Mouse (Mus musculus) right cerebral cortex, adult 2 months (tissue): ENCODE measurements around the gene Ugt8a.

Source experiments
- DNase-seq, 2 experiments: peaks; one replicate each; pipeline ENCODE4 v3.0.0; 2021 to 2022; ENCODE audit warnings: low spot score in 2 of 2

Ugt8a gene

DNA sequence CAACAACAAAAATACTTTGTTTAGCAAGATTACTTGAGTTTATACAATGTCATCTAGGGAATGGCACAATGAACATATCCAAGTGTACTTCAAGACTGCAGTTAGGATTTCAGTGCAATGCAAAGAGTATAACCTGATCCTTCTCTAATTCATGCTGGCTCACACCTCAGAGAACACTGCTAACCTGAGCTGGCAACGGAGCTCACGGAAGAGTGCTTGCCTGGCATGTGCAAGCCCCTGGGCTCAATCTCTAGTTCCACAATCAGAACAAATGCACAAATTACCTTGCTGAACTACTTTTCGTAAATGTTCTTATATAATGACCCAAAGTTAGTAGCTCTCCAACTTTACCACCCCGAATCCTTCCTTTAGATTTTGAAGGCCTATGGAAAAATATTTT lies 68.5 kb downstream of the Ugt8a start:
- DNase-seq = no peak

DNA sequence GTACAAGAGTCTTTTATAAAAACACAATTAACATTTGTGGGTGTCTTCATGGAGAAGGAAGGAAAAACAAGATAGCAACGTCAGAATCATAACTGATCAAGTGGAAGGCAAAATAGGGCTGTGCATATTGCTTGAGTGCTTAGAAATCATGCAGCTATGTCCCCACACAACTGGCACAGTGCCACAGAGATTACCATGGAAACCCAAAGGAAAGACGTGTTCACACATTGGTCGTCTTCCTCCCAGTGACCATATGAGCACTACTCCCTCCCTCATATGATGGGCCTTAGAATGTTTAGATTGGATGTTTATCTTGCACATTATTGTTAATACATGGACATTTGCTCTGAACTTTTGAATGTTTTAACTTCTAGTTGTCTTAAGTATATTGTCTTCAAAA lies 76.8 kb downstream of the Ugt8a start:
- peak in 1 of 2 experiments; percentile 7 for DNase-seq

GRCm38 (mm10) chr3:125849163-125849872 lies 89.1 kb downstream of the Ugt8a start:
- DNase-seq = peak in 1 of 2 experiments; percentile 45

GRCm38 (mm10) chr3:125828051-125828450 lies 110.4 kb downstream of the Ugt8a start:
- no peak for DNase-seq

GRCm38 (mm10) chr3:125827256-125827655 lies 111.2 kb downstream of the Ugt8a start:
- DNase-seq = no peak

DNA sequence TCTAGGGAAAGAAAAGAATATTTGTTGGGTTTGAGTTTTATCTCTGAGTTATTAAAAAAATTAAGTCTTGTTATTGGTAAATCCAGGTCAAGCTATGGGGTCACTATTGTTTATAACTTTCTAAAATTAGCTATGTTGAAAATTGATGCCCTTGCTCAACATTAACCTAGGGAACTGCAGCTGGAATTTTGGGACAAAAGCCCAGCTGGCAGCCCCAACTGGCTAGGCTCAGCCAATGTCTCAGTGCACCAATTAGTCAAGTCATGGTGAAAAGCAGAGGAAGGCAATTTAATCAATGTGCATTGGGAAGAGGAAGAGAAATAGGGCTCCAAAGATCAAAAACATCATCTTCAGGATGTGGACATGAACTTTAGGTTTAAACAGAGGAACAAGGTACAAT lies 118.7 kb downstream of the Ugt8a start:
- no peak for DNase-seq
